Mouse (Mus musculus): ENCODE results near the gene Spred1.

Spred1 gene

DNA sequence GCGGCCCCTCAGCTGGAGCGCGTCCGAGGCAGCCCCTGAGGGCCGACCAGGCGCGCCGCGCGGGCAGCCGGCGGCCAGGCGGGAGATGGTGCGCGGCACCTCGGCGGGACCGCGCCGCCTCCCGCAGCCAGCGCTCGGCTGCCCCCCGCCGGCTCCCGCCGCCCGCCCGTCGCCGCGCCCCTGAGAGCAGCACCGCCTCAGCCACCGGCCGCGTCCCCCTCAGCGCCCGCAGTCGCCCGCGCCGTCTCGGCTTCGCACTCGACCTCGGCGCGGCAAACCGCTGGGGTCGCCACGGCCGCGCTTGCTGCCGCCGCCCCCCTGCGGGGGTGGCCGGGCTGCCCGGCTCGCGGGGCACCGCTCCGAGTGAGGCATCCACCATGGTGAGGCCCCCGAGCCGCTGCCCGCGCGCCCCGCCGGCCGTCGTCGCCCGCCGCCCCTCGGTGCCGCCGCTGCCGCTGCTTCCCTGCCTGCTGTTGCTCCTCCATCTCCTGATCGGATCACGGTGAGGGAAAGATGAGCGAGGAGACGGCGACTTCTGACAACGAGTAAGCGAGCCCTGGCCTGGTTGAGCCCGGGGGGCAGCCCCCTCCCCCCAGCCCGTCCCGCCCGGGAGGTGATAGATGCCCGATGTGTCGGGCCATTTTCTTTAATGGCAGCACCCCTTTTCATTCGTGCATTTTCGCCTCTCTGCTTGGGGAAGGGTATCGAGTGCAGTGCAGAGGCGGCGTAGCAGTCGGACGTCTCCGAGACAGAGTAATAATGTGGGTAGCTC is at the start of gene Spred1:
Spred1 (plus strand) TSS at position 163 of the 772 bp plus-strand sequence.
- peak; percentile 16 to 35 for DNase-seq

DNA sequence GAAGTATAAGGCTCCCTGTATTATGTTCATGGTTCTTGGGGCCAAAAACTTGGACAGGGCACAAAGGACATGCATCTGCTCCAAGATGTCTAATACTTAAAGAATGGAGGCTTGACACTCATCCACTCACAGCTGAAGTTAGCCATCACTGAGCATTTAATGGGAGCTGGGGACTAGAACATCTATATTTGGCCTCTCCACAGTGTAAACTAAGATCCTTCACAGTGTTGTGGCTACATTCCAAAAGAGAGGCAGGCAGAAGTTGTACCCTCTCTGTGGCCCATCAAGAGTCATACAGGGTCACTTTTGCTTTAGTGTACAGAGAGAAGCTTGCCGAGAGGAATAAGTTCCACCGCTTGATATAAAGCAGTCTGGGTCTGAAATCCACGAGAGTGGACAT is 49.6 kb upstream of the Spred1 start:
- no peak for DNase-seq

DNA sequence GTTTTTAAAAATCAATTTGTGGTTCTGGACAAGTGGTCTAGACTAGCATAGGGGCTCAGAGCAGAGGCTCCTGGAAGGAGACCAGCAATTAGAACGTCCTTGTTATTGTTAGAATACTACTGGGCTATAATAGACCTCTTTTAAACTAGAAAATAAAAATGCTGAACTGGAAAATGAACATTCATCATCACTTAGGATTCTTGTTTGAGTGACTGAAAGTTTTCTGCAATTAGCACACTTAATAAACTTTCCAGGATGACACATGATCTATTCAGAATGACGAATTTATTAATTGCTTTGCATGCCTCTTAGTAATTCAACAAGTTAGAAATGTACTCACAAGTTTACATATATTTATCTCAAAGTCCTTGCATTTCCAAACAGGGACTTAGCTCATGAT is 42.5 kb upstream of the Spred1 start:
- DNase-seq: no peak

DNA sequence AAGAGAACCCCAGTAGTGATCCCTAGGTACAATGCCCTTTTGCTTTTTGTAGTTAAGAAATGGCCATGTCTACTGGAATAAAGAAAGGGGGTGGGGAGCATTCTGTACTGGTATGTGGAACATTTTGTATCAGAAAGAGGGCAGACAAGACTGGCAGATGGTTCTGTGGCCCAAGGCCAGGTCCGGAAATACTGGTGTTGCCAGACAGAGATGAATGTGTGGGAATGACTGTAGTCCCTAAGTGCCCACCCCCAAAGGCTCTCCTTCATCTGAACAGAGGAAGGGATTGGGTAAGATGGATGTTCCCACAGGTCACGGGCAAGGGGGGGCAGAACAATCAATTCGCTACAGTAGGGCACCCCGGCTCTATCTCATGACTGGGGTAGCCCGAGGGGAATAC is 41.6 kb upstream of the Spred1 start:
- peak in 1 of 2 experiments; percentile 42 for DNase-seq

DNA sequence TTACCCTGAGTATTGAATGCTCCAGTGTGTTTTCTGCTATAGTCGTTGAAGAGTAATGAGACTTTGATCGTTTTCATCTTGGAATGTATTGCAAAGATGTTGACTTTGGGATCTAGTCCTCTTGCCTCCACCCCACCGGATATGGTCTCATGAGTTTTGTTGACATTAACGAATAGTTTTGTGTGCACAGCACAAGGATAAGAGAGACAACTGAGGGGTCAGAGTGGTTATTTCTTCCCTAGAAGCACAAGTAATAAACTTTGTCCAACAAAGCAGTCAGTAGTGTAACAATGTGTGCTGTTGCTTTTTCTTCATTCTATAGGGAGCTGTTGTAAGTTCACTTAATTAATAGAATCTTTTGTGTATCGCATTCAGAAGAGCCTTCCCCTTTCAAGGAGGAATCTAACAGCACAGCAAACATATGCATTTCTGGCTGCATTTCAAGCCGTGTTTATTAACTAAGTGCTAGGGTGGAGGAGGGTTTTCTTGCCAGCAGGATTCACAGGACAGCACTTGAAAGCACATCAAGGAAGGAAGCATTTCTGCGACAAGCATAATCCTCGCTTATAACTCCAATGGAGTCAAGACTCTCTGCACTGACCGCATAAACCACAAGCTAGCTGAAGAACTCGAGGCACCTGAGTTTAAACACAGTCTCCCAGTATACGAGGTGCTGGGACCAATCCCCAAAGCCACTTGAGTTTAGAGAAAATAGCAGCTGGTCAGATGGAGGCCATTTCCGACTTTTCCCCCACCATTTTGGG is 35.0 kb upstream of the Spred1 start:
- DNase-seq: no peak

DNA sequence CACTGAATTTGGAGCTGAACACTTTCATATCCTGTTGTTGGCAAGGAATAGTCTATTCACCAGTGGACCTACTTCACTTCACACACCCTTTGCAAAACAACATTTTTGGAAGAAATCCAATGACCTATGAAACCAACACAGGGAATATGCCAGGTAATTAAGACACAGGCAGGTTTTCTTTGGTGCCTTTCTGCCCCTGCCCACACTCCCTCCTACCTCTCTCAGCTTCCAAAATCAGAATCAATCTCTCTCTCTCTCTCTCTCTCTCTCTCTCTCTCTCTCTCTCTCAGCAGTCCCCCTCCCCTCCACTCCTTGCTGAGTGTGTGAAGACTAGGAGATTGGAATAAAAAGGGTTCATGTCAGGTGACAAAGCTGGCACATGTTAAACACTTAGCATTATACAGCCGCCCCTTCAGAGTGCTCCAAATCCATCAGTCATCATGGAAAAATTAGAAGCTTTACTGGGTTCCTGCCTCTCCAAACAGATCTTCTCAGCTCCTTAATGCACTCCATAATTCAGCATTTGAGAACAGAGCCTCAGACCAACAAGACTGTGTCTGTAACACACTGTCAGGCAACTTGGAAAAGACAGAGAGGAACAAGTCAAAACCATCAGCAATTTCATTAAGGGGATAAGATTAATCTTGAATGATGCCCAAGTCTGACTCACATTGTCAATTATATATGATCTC is 34.3 kb upstream of the Spred1 start:
- no peak for DNase-seq

DNA sequence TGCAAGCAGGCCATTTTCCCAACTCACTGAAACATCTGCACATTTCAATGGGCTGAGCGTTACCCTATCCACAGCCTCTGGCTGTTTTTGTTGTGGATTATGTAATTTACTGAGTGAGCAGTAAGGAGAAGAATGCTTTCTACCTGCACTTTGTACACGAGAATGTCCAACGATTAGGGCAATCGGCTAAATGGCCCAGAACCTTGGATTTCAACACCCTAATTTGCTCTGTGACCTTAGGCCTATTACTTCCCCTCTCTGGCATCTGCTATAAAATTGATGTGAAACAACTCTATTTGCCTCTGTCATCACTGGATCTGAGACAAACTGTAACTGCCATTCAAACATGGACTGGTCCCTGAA is 33.7 kb upstream of the Spred1 start:
- DNase-seq: no peak

DNA sequence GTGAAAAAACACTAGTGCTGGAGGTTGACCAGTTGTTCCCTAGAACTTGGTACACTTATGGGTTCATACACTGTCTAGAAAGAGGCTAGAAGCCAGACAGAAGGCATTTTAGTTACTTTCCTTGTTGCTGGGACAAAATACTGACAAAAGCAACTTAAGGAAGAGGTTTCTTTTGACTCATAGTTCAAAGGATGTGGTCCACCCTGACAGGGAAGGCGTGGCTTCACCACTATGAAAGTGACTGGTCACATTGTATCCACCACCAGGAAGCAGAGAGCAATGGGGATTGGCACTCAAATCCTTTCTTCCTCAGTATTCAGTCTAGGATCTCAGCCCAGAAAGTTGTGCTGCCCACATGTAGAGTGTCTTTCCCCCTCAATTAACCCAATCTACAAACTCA is 31.7 kb upstream of the Spred1 start:
- no peak for DNase-seq

DNA sequence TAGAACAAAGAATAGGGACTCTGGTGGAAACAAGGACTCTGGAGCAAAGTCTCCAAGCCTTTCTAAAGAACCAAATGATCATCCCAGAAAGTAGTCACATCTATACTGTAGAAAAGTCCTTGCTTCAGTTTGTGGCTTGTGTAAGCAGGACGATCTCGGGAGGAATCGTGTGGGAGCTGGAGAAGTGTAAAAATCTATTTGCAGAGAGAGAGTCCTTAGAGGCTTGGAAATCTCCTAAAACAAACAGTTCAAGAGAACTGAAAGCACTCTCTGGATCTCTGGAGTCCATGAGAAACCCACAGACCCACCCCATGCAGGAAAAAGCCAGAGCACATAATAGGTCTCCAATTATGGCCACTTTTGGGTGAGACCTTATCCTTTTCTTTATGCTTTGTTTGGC is 31.1 kb upstream of the Spred1 start:
- DNase-seq: no peak

DNA sequence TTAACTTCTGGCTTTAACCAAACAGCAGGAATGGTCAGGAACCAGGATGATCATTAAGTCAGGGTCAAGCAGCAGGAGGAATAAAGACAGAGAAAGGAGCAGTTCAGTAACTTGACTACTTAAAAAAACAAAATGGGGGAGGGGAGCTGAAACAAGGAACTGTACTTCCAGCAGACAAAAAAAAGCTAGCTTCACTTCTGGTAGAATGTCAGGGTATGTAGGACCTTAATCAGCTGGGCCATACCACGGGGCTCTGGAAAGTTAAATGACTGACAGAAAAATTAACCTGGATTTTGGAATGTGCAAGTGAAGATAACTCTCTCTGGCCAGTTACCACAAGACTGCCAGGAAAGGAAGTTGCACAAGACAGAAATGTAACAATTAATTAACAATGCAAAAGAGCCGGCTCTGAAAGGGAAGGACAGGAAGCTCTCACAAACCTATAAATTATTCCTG is 28.2 kb upstream of the Spred1 start:
- no peak for DNase-seq

DNA sequence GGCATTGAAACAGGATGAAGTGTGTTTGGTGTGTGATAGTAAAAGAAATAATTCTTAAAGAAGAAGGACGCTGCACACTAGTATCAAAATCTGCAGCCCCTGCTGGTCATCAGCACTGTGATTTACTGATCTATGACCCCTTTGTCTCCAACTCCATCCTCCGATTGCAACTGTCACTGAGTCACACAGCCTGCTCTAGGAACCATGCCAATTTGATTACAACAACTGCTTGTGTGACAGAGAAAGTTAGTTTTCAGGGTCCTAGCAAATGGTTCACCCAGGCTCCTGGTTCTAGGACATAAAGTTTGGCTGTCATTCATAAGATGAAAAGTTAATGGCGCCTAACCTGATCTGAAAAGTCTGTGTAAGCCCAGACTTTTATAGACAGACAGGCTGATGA is 25.7 kb upstream of the Spred1 start:
- no peak for DNase-seq

DNA sequence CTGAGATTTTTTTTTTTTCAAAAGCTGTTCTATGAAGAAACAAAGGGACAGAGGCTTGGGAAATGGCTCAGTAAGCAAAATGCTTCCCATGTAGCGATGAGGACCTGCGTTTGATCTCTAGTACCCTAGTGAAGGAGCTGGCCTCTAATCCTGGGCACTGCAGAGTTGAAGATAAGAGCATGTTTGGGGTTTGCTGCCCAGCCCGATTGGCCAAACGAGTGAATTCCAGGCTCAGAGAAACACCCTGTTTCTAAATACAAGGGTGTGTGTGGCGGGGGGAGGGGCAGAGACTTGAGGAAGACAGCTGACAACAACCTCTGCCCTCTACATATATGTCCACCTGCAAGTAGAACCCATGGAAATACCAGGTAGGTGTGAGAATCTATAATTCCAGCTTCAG is 23.9 kb upstream of the Spred1 start:
- DNase-seq: peak; percentile 20 to 37

DNA sequence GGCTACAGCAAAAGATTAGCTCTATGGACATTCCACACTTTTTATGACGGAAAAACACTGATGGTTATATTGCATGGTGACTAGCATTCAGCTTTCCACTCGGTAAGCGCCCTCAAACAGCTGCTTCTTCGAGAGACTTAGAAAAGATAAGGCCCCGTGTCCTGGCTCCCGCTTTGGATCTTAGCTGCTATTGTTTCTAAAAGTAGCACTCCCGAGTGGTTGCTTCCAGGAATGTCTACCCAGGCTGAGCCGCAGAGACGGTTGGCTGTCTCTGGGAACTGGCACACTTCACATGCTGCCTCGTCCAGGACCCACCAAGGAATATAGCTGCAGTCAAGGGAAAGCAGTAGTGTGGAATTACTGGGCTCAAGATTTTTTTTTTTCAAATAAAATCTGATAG is 21.9 kb upstream of the Spred1 start:
- DNase-seq: no peak

DNA sequence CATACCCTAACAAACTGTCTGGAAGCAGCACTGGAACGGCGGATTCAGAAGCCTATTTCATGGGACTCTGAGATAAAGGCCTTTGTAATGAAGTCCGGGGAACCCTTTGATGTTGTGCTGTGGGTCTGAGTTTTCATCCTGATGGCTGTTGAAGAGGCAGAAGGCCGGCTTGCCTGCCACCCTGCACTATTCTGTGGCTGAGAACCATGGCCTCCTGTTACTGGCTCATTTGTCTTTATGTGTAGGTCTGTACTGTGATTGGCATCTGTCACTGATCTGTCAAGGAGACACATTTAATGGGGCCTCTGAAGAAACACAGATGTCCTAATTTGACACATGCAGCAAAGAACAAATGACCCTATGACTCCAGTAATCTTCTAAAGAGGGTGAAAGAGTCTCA is 17.7 kb upstream of the Spred1 start:
- no peak for DNase-seq

DNA sequence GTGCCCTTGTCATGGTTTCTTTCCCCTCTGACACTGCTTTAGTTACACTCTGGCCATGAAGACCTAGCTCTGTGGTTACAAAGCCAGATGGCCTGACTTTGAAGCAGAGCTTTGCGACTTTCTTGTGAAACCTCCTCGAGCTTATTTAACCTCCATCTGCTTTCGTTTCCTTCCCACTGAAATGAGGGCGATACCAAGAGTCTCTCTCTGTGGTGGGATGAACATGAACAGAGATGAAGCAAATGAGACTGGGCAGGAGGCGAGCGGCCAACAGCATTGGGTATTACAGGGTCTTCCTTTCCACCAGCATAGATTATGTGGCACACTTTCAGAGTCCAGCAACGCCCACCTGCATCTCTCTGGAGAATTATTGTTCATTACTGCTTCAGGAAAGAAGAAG is 15.8 kb upstream of the Spred1 start:
- no peak for DNase-seq

DNA sequence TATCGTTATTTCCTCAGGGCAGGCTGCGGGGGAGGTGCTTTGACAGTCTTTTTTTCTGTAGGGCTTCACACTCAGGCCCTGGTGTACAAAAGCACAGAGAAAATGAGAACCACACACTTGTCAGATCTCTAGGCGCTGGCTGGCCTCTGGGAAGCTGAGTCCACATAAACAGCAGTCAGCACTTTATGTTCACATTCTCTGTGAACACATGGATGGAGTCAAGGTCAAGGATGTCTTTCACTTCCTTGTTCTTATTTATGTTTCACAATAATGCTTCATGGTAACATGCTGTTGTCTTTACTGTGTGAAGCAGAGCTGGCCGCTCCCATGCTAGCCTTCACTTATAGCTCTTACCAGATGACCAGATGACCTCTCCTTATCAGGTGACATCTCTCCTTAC is 13.1 kb upstream of the Spred1 start:
- DNase-seq: no peak

DNA sequence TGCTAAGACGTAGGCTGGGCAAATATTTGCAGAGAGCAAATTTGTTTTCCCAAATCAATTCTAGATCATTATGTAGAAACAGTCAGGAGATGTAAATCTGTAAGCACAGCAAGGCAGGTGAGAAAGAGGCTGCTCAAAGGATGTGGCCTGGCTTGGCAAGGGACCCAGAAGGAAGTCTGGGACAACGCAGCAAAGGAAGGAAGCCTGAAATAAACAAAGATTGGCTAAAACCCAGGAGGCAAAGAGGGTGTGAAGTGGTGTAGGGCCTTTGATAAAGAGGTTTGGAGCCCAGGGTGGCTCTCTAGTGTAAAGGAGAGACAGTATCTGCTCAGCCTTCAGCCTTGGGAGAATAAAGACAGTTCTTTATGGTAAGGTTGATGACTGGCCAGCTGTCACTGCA is 11.9 kb upstream of the Spred1 start:
- peak in 1 of 2 experiments; percentile 25 for DNase-seq

DNA sequence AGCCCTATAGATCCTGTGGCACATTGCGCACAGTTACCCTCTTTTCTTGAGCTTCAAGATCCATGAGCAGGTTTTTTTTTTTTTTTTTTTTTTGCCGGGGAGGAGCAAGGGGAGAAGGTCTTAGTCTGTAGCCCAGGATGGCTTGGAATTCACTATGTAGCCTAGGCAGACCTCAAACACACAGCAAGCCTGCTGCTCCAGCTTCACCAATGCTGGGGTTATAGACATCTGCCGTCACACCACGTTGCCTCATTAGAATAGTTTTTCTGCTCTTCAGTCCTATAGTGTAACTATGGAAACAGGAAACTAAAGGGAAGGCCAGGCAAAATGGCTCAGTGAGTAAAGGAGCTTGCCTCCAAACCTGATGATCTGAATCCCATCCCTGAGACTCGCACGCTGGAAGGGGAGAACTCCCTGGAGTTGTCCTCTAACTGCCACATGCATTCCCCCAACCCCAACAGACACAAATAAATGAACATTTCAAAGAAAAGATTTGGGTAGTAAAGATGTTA is 10.8 kb upstream of the Spred1 start:
- DNase-seq: no peak

DNA sequence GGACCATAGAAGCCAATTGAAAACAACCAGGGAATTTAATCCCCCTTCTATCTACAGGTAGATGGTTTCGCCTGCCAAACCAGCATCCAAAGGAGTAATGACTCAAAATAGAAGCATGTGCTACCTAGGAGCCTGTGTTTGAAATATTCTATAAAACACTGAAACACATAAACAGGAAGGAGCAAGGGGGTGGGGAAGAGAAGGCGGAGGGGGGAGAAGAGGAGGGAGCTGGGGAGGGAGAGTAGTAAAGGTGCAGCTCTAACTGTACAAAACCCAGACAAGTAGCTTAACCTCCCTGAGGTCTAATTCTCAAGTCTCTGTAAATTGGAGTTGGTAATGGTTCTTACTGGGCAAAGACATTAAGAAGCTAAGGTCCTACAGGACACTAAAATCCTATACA is 7.9 kb upstream of the Spred1 start:
- no peak for DNase-seq

DNA sequence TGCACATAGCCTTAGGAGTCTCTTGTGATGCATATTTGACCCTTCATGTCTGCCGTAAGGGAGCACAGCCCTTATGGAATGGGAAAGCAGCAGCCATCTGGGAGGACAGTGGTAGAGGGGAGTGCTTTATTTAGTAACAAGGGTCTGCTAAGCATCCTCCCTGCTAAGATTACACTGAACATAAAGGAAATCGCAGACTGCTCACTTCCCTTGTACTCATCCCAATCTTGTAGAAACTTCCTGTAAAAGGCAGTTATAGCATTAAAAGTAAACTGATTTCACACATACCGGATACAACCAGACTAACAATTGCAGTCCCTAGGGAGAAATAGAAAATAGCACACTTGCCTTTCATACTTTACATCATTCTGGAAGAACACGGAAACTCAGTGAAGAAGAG is 7.4 kb upstream of the Spred1 start:
- no peak for DNase-seq

DNA sequence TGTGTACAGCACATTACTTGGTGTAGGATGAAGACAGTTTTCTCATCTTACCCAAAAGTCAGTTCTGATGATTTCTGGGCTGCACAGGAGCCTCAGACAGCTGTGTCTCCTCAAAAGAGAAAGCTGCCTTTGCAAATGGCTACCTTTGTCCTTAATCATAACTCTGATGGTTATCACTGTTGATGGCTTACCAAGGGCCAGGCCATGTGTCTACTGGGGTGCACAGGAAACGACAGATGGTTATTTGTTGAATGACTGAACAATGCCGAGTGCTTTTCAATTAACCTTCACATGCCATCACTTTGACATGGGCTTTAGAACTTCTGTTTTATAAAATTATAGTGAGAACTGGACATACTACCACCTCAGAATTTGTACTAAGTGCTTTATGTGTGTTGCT is 2.7 kb upstream of the Spred1 start:
- DNase-seq: no peak

DNA sequence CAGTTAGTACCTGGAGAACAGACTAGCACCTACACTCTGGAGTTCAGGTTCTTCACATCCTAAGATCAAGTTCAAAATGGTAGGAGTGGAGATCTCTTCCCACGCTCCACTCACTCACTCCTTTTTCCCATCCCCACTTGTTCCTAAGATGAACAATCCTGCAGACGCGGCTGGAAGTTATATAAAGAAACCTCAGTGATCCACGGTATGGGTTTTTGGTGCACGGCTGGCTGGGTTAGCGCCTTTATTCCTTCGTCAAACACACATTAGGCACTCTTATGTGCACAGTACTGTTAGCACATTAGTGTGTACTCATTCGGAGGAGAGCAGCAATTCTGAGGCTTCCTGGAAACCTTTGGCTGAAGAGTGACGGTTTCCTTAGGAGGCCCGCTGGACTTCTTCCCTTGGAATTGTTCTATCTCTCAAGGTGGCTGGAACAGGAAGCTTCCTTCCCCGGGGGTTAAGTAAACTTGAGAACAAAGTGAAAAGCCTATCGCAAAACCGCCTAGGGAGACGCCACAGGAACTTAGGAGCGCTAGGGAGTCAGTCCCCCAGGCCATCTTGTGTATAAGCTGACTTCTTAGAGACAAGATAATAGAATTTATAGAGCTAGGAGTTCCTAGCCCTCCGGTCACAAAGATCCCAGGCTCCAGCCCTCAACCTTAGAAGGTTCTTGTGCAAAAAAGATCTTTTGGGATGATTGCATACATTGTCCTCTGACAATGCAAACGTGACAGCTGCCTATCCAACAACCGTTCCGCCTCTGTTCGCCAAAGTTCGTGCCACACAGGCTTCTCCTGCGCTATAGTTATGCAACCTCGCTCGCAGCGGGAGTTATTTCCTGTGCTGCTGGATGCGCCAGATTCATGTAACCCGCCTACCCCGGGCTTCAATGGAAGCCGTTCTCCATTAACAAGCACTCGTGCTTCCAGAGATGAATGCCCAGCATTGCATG is 1.6 kb upstream of the Spred1 start:
- DNase-seq: peak; percentile 81 to 82
